Mouse (Mus musculus): ENCODE results near the gene Gnb3. TPM values are rescaled to one million over a fixed set of nuclear protein-coding genes. Genes with fewer than 3 reads are reported as not detected.

Gene Gnb3
- polyA plus RNA-seq (2021; fragmentation: Nextera tagmentation): 0.13 and 0.43 TPM in 2 replicates
- long read RNA-seq, experiment 1: 0 reads
- long read RNA-seq, experiment 2: 0 reads

GRCm38 (mm10) chr6:124840241-124841167 lies at the start of gene Gnb3:
Gene Gnb3, minus strand, starts transcription at chr6:124840275.

GRCm38 (mm10) chr6:124887986-124888385 lies 47.9 kb upstream of the Gnb3 start, which contains the start of gene Cd4:
Gene Cd4, minus strand, starts transcription at chr6:124888221.

GRCm38 (mm10) chr6:124863658-124864298 lies 23.7 kb upstream of the Gnb3 start, which contains the start of gene Gpr162:
Gene Gpr162, minus strand, starts transcription at chr6:124863983.

GRCm38 (mm10) chr6:124856916-124857839 lies 17.1 kb upstream of the Gnb3 start, which contains the start of gene P3h3:
Gene P3h3, minus strand, starts transcription at chr6:124857752.

GRCm38 (mm10) chr6:124828868-124829798 lies 10.9 kb downstream of the Gnb3 start, which contains the start of the genes Usp5 and Cdca3:
Gene Usp5, minus strand, starts transcription at chr6:124829484.
Gene Cdca3, plus strand, starts transcription at chr6:124829547.

GRCm38 (mm10) chr6:124813933-124814332 lies 26.1 kb downstream of the Gnb3 start, which contains the start of gene Tpi1:
Gene Tpi1, minus strand, starts transcription at chr6:124814296.

GRCm38 (mm10) chr6:124808358-124809012 lies 31.6 kb downstream of the Gnb3 start, which contains the start of gene Spsb2:
Gene Spsb2, plus strand, starts transcription at chr6:124808661.

Other genes starting within 250 kb of the Gnb3 start
- gene C1s2, start 204.2 kb downstream of the Gnb3 start, polyA plus RNA-seq (2021; fragmentation: Nextera tagmentation): 0.05 TPM in 1 of 2 replicates, not detected in the other
- 20.8 and 21.3 TPM in 2 replicates for gene Lpcat3, start 177.2 kb downstream of the Gnb3 start, polyA plus RNA-seq (2021; fragmentation: Nextera tagmentation)
- gene Emg1, start 128.1 kb downstream of the Gnb3 start, polyA plus RNA-seq (2021; fragmentation: Nextera tagmentation): 101 and 108 TPM in 2 replicates
- 140 and 157 TPM in 2 replicates for gene Phb2, start 127.9 kb downstream of the Gnb3 start, polyA plus RNA-seq (2021; fragmentation: Nextera tagmentation)
- gene Ptpn6, start 101.6 kb downstream of the Gnb3 start, polyA plus RNA-seq (2021; fragmentation: Nextera tagmentation): 4.1 and 4.6 TPM in 2 replicates
- 1,248 and 1,281 TPM in 2 replicates for gene Grcc10, start 98.9 kb downstream of the Gnb3 start, polyA plus RNA-seq (2021; fragmentation: Nextera tagmentation)
- gene Gm45234, start 84.3 kb downstream of the Gnb3 start, polyA plus RNA-seq (2021; fragmentation: Nextera tagmentation): 0.06 TPM in 1 of 2 replicates, not detected in the other
- 14.3 and 15.6 TPM in 2 replicates for gene Atn1, start 83.8 kb downstream of the Gnb3 start, polyA plus RNA-seq (2021; fragmentation: Nextera tagmentation)
- gene Eno2, start 70.6 kb downstream of the Gnb3 start, polyA plus RNA-seq (2021; fragmentation: Nextera tagmentation): 599 and 862 TPM in 2 replicates
- gene Lrrc23, start 60.5 kb downstream of the Gnb3 start, polyA plus RNA-seq (2021; fragmentation: Nextera tagmentation): 4.3 and 6.1 TPM in 2 replicates
- gene Spsb2, start 31.6 kb downstream of the Gnb3 start, polyA plus RNA-seq (2021; fragmentation: Nextera tagmentation): 5.4 and 5.5 TPM in 2 replicates
- gene Tpi1, start 26.0 kb downstream of the Gnb3 start, polyA plus RNA-seq (2021; fragmentation: Nextera tagmentation): 1,210 and 1,292 TPM in 2 replicates
- 98.8 and 105 TPM in 2 replicates for gene Usp5, start 10.8 kb downstream of the Gnb3 start, polyA plus RNA-seq (2021; fragmentation: Nextera tagmentation)
- gene Cdca3, start 10.7 kb downstream of the Gnb3 start, polyA plus RNA-seq (2021; fragmentation: Nextera tagmentation): 0.59 and 0.67 TPM in 2 replicates
- gene P3h3, start 17.5 kb upstream of the Gnb3 start, polyA plus RNA-seq (2021; fragmentation: Nextera tagmentation): 1.0 and 1.2 TPM in 2 replicates
- gene Gpr162, start 23.7 kb upstream of the Gnb3 start, polyA plus RNA-seq (2021; fragmentation: Nextera tagmentation): 1.1 and 1.4 TPM in 2 replicates
- gene Cd4, start 47.9 kb upstream of the Gnb3 start, polyA plus RNA-seq (2021; fragmentation: Nextera tagmentation): 0.34 and 0.68 TPM in 2 replicates
- gene Lag3, start 71.4 kb upstream of the Gnb3 start, polyA plus RNA-seq (2021; fragmentation: Nextera tagmentation): 7.0 and 11.9 TPM in 2 replicates
- gene Ptms, start 79.8 kb upstream of the Gnb3 start, polyA plus RNA-seq (2021; fragmentation: Nextera tagmentation): 294 and 362 TPM in 2 replicates
- 604 and 679 TPM in 2 replicates for gene Mlf2, start 91.1 kb upstream of the Gnb3 start, polyA plus RNA-seq (2021; fragmentation: Nextera tagmentation)
- gene Cops7a, start 125.3 kb upstream of the Gnb3 start, polyA plus RNA-seq (2021; fragmentation: Nextera tagmentation): 236 and 263 TPM in 2 replicates
- gene Pianp, start 156.4 kb upstream of the Gnb3 start, polyA plus RNA-seq (2021; fragmentation: Nextera tagmentation): 40.7 and 47.6 TPM in 2 replicates
- gene Zfp384, start 168.9 kb upstream of the Gnb3 start, polyA plus RNA-seq (2021; fragmentation: Nextera tagmentation): 7.6 and 8.3 TPM in 2 replicates
- 54.3 and 56.6 TPM in 2 replicates for gene Ing4, start 199.5 kb upstream of the Gnb3 start, polyA plus RNA-seq (2021; fragmentation: Nextera tagmentation)
- gene Acrbp, start 209.4 kb upstream of the Gnb3 start, polyA plus RNA-seq (2021; fragmentation: Nextera tagmentation): 0.72 and 1.4 TPM in 2 replicates
- gene Lpar5, start 227.6 kb upstream of the Gnb3 start, polyA plus RNA-seq (2021; fragmentation: Nextera tagmentation): 1.1 and 2.0 TPM in 2 replicates